Mouse (Mus musculus) midbrain, embryonic 13.5 days (tissue): ENCODE results near the gene Vrk1. TPM values are rescaled to one million over a fixed set of nuclear protein-coding genes. Genes with fewer than 3 reads are reported as not detected.

Experiments used
- ATAC-seq: fragments of 200-750 bp; cut with Nextera tagmentation; 2 replicates; pipeline ENCODE4 v1.8.0; 2017; ENCODE audit warnings: mild to moderate bottlenecking, moderate TSS enrichment, moderate library complexity
- H3K27ac ChIP-seq: fragments of 300-500 bp; sonication (generic); 2 replicates; pipeline ENCODE4 v1.5.1; 2015; ENCODE audit warnings: inconsistent platforms, mild to moderate bottlenecking, moderate library complexity
- H3K27me3 ChIP-seq: fragments of 300-500 bp; sonication (generic); 2 replicates; pipeline ENCODE4 v1.6.1; 2015; ENCODE audit warnings: mild to moderate bottlenecking, inconsistent platforms
- H3K36me3 ChIP-seq: fragments of 300-500 bp; sonication (generic); 2 replicates; pipeline ENCODE4 v1.6.1; 2015; ENCODE audit warnings: mild to moderate bottlenecking, inconsistent platforms
- H3K4me1 ChIP-seq: fragments of 300-500 bp; sonication (generic); replicated peaks from 2 replicates; pipeline ENCODE4 v1.6.1; 2015; ENCODE audit warnings: inconsistent platforms
- H3K4me2 ChIP-seq: fragments of 300-500 bp; sonication (generic); replicated peaks from 2 replicates; pipeline ENCODE4 v1.6.1; 2015; ENCODE audit warnings: moderate library complexity, mild to moderate bottlenecking, inconsistent platforms
- H3K4me3 ChIP-seq: fragments of 300-500 bp; sonication (generic); replicated peaks from 2 replicates; pipeline ENCODE4 v1.5.1; 2015; ENCODE audit warnings: mild to moderate bottlenecking, inconsistent platforms
- H3K9ac ChIP-seq: fragments of 300-500 bp; sonication (generic); replicated peaks from 2 replicates; pipeline ENCODE4 v1.6.1; 2015; ENCODE audit warnings: mild to moderate bottlenecking, inconsistent platforms
- H3K9me3 ChIP-seq: fragments of 300-500 bp; sonication (generic); 2 replicates; pipeline ENCODE4 v1.6.1; 2016; ENCODE audit warnings: mild to moderate bottlenecking, inconsistent platforms
- WGBS: fragments of 180-500 bp; shearing (Covaris S2); methylation state at CpG from one replicate; pipeline ENCODE4 v1.1.7; 2015; 5-methylcytosine and 5-hydroxymethylcytosine counted together
- polyA plus RNA-seq: library from polyadenylated mRNA; unstranded; fragments of >200 nt; fragmentation: Nextera tagmentation; extraction: Ambion mirVana; gene quantifications from 2 replicates; pipeline ENCODE4 v1.2.1, GENCODE M21; 2015

Vrk1 gene
- polyA plus RNA-seq, 1 experiment from 2014 or later: 50.9 TPM

DNA sequence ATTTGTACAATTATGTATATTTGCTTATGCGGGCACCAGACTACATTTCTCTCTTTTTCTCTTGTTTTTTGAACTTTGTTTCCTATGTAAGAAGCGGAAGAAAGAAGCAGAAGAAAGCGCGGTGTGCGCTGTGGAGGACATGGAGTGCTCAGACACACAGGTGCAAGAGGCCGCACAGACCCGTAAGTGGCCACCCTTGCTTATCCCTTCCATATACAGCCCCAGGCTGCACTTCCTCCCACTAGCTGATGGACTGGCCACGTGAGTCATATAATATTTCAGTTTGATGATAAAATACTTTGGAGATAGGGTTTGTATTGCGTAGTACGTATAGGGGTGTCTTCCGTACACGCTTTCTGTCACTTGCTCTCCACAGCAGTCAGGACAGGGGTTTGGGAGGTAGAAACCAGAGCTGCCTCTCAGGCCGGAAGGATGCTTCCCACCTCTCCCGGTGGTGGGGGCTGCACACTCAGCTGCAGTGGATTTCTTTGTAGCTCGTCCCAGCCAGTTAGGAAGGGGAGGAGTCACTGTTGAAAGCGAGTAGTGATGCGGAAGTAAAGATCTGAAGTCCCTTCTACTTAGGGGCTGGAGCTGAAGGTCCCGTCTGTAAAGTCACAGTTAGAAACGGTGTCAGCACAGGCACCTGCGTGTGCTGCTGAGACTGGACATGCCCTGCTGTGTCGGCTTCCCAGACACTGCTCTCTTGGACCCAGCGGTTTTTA, 60.6 kb downstream of the Vrk1 start:
- ATAC-seq: peak; percentile 48; the same call in 1 of the 2 replicates
- no peak overlapping the region for H3K4me3 ChIP-seq
- no peak overlapping the region for H3K27ac ChIP-seq
- H3K36me3 ChIP-seq: peaks cover 7% of the 10 kb centered on the region; the same call in 1 of the 2 replicates
- H3K9me3 ChIP-seq: no peaks in the 10 kb centered on the region
- no peak overlapping the region for H3K4me2 ChIP-seq
- H3K9ac ChIP-seq: no peak overlapping the region
- no peaks in the 10 kb centered on the region for H3K27me3 ChIP-seq
- 63% methylated on average over 22 of the region's 22 CpGs for WGBS
- peaks cover 23% of the 10 kb centered on the region for H3K4me1 ChIP-seq

GRCm38 (mm10) chr12:106071575-106072166, 61.6 kb downstream of the Vrk1 start:
- Histone ChIP-seq H3K9ac (0 out of 2 replicates have a peak overlapping the region, but pooled peaks have one; percentile 25), H3K4me3 (no peak overlapping the region), H3K27ac (no peak overlapping the region), H3K4me2 (no peak overlapping the region), H3K9me3 (no peaks in the 10 kb centered on the region), H3K4me1 (peaks cover 23% of the 10 kb centered on the region), H3K36me3 (peaks cover 9% of the 10 kb centered on the region; the same call in 1 of the 2 replicates), H3K27me3 (no peaks in the 10 kb centered on the region)
- WGBS: 61% methylated on average over 10 of the region's 10 CpGs
- no peak for ATAC-seq

DNA sequence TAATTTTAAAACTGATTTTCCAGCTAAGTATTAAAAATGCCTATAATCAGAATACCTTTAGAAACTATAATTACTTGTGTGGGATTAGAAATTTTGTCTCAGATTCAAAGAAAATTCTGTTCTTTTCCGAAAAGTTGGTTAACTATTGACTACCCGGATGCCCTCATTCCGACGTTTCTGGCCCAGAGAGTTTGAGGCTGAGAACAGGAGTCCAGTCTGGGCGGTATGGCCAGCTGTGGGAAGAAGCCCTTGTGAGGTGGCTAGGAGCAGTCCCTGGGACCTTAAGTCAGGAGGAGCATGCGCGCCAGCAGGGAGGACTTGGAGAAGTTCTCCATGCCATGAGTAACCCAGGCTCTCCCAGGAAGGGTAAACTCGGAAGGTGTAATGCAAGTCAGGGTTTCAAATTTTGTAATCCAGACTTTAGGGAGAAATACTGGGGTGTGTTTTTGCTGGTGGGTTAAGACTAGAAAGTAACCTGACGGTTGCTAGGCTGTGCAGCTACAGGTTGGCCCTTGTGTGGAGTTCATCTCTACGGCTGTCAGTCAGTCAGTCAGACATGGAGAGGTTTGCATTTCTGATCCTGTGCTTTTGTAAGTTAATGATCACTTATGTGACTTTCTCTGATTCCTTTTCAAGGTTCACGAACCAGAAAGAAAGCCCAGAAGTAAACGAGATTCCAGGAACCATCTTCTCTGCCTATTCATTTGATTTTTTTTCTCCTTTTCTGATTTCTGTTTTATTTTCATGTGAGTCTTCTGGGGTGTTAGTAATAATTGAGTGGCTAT, 64.5 kb downstream of the Vrk1 start:
- WGBS: 81% methylated on average over 12 of the region's 12 CpGs
- peaks cover 16% of the 10 kb centered on the region for H3K4me1 ChIP-seq

GRCm38 (mm10) chr12:106076131-106076530, 66.1 kb downstream of the Vrk1 start:
- Histone ChIP-seq H3K9me3 (no peaks in the 10 kb centered on the region), H3K4me1 (peaks cover 21% of the 10 kb centered on the region), H3K36me3 (0 out of 2 replicates have a peak, but pooled peaks cover 6% of the 10 kb centered on the region), H3K4me3 (no peak overlapping the region), H3K27ac (no peak overlapping the region), H3K9ac (no peak overlapping the region), H3K27me3 (no peaks in the 10 kb centered on the region), H3K4me2 (no peak overlapping the region)
- no peak for ATAC-seq
- WGBS: 92% methylated on average over 15 of the region's 15 CpGs

More for the DNA sequence above, 64.5 kb downstream of the Vrk1 start:
- no peak overlapping the region for H3K27ac ChIP-seq
- H3K4me2 ChIP-seq: no peak overlapping the region
- no peak overlapping the region for H3K9ac ChIP-seq
- H3K4me3 ChIP-seq: no peak overlapping the region
- no peaks in the 10 kb centered on the region for H3K9me3 ChIP-seq
- ATAC-seq: no peak
- peaks cover 9% of the 10 kb centered on the region; the same call in 1 of the 2 replicates for H3K36me3 ChIP-seq
- no peaks in the 10 kb centered on the region for H3K27me3 ChIP-seq

- 0 out of 2 replicates have a peak, but pooled peaks cover 6% of the 10 kb centered on the region for H3K36me3 ChIP-seq
- H3K9ac ChIP-seq: no peak overlapping the region
- ATAC-seq: peak; percentile 10; the same call in 1 of the 2 replicates
- peaks cover 42% of the 10 kb centered on the region for H3K4me1 ChIP-seq
- H3K9me3 ChIP-seq: no peaks in the 10 kb centered on the region
- peak overlapping the region; percentile 51 for H3K4me2 ChIP-seq
- peak overlapping the region; percentile 75 for H3K27ac ChIP-seq
- WGBS: 19% methylated on average over 5 of the region's 5 CpGs
- peak overlapping the region; percentile 22; the same call in 1 of the 2 replicates for H3K4me3 ChIP-seq
- no peaks in the 10 kb centered on the region for H3K27me3 ChIP-seq
These were observed 70.5 kb downstream of the Vrk1 start for GRCm38 (mm10) chr12:106080511-106080910.

- Histone ChIP-seq H3K9ac (peak overlapping the region; percentile 26; the same call in 1 of the 2 replicates), H3K27ac (peak overlapping the region; percentile 75), H3K36me3 (0 out of 2 replicates have a peak, but pooled peaks cover under 1% of the 10 kb centered on the region), H3K4me3 (peak overlapping the region; percentile 22), H3K27me3 (no peaks in the 10 kb centered on the region), H3K4me2 (peak overlapping the region; percentile 51), H3K4me1 (peaks cover 42% of the 10 kb centered on the region), H3K9me3 (no peaks in the 10 kb centered on the region)
- ATAC-seq: peak; percentile 67
- WGBS: 13% methylated on average over 23 of the region's 23 CpGs
These were observed 71.1 kb downstream of the Vrk1 start for GRCm38 (mm10) chr12:106080945-106081747.

- H3K4me3 ChIP-seq: no peak overlapping the region
- H3K4me2 ChIP-seq: peak overlapping the region; percentile 51
- H3K36me3 ChIP-seq: no peaks in the 10 kb centered on the region
- peak overlapping the region; percentile 49 for H3K27ac ChIP-seq
- H3K9ac ChIP-seq: no peak overlapping the region
- ATAC-seq: no peak
- no peaks in the 10 kb centered on the region for H3K9me3 ChIP-seq
- 41% methylated on average over 7 of the region's 7 CpGs for WGBS
- H3K27me3 ChIP-seq: no peaks in the 10 kb centered on the region
- peaks cover 42% of the 10 kb centered on the region for H3K4me1 ChIP-seq
These were observed 71.7 kb downstream of the Vrk1 start for GRCm38 (mm10) chr12:106081748-106082140.

GRCm38 (mm10) chr12:106082191-106082957, 72.3 kb downstream of the Vrk1 start:
- ATAC-seq: peak; percentile 77
- 0 out of 2 replicates have a peak overlapping the region, but pooled peaks have one; percentile 20 for H3K9ac ChIP-seq
- peak overlapping the region; percentile 66 for H3K27ac ChIP-seq
- no peak overlapping the region for H3K4me3 ChIP-seq
- no peaks in the 10 kb centered on the region for H3K9me3 ChIP-seq
- H3K4me1 ChIP-seq: peaks cover 42% of the 10 kb centered on the region
- 26% methylated on average over 16 of the region's 16 CpGs for WGBS
- H3K36me3 ChIP-seq: no peaks in the 10 kb centered on the region
- H3K27me3 ChIP-seq: no peaks in the 10 kb centered on the region
- peak overlapping the region; percentile 51 for H3K4me2 ChIP-seq

DNA sequence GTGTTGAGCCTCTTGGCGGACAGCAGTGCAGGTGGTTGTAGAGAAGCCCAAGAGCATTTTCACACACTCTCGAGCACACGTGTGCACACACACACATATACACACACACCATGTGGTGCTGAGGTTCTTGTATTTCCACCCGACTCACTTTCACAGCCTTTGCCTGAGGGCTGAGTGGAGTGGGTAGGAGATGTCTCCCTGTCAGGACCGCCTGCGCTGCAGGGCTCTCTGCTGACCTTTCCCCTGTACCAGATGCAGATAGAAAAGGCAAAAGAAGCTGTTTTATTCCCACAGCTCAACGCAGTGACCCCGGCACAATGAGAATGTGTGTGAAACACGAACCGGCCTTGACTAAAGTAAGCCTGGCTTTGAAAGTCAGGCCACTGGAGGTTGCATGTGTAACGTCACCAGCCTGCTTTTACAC, 72.9 kb downstream of the Vrk1 start:
- Histone ChIP-seq H3K4me3 (no peak overlapping the region), H3K9ac (no peak overlapping the region), H3K36me3 (no peaks in the 10 kb centered on the region), H3K4me2 (peak overlapping the region; percentile 51; the same call in 1 of the 2 replicates), H3K27ac (peak overlapping the region; percentile 66), H3K27me3 (no peaks in the 10 kb centered on the region), H3K4me1 (peaks cover 42% of the 10 kb centered on the region), H3K9me3 (no peaks in the 10 kb centered on the region)
- peak; percentile 53 for ATAC-seq
- 29% methylated on average over 11 of the region's 11 CpGs for WGBS

DNA sequence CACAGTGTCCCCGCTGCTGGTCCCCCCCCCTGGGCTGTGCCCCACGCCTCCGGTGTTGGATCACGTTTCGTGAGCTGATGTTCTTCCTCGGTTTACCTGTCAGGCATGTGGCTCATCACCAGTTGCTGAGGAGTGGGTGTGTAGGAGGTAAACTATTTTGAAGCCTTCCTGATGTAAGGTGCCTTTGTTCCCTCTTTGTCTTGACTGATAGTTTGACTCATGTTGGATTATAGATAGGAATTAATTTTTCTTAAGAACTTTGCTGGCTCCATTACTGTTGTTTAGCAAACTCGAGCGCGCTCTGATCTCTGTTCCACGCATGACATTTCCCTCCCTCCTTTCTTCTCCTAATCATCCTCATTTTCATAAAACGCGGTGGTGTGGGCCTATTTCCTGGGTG, 74.1 kb downstream of the Vrk1 start:
- Histone ChIP-seq H3K27ac (no peak overlapping the region), H3K4me2 (no peak overlapping the region), H3K27me3 (no peaks in the 10 kb centered on the region), H3K4me3 (no peak overlapping the region), H3K9ac (no peak overlapping the region), H3K4me1 (peaks cover 42% of the 10 kb centered on the region), H3K36me3 (no peaks in the 10 kb centered on the region), H3K9me3 (no peaks in the 10 kb centered on the region)
- 92% methylated on average over 12 of the region's 12 CpGs for WGBS
- ATAC-seq: no peak
